Mouse (Mus musculus) myocyte (in vitro differentiated cells): ENCODE measurements at regions not wholly inside any gene's neighbourhood (a gene's known extent, or its start where the extent isn't known, plus 50 kb on each side); places are given as distances from the start of the nearest gene placed in this dataset.

Experiments
- MAX ChIP-seq: IDR thresholded peaks from one replicate; pipeline ENCODE4 v1.6.1; 2011; ENCODE audit warnings: low read depth, mild to moderate bottlenecking, control low read depth
- MYOD1 ChIP-seq, 3 experiments: IDR thresholded peaks; one replicate each; pipeline ENCODE4 v1.6.1; 2011; ENCODE audit warnings: control low read depth in 2 of 3, low read depth in 2 of 3, mild to moderate bottlenecking in 2 of 3, moderate library complexity in 1 of 3; ENCODE audit not compliant: insufficient read length in 2 of 3, control insufficient read depth in 1 of 3
- MYOG ChIP-seq, 3 experiments: IDR thresholded peaks; one replicate each; pipeline ENCODE4 v1.6.1; 2011; ENCODE audit warnings: control low read depth in 2 of 3, low read depth in 2 of 3, mild to moderate bottlenecking in 2 of 3; ENCODE audit not compliant: insufficient read length in 2 of 3, control insufficient read depth in 1 of 3, insufficient read depth in 1 of 3
- POLR2A ChIP-seq: IDR thresholded peaks from one replicate; pipeline ENCODE4 v1.6.1; 2011; ENCODE audit warnings: low read depth, mild to moderate bottlenecking, control low read depth, moderate library complexity; ENCODE audit not compliant: insufficient read length
- POLR2AphosphoS2 ChIP-seq: IDR thresholded peaks from one replicate; pipeline ENCODE4 v1.6.1; 2011; ENCODE audit warnings: low read depth, control low read depth; ENCODE audit not compliant: insufficient read length
- REST ChIP-seq: IDR thresholded peaks from one replicate; pipeline ENCODE4 v1.6.1; 2011; ENCODE audit warnings: mild to moderate bottlenecking, control low read depth, moderate library complexity; ENCODE audit not compliant: insufficient read depth, insufficient read length
- SRF ChIP-seq: IDR thresholded peaks from one replicate; pipeline ENCODE4 v1.6.1; 2011; ENCODE audit warnings: low read depth; ENCODE audit not compliant: control insufficient read depth, insufficient read length
- TCF12 ChIP-seq: IDR thresholded peaks from one replicate; pipeline ENCODE4 v1.6.1; 2011; ENCODE audit warnings: mild to moderate bottlenecking, control low read depth; ENCODE audit not compliant: poor library complexity, insufficient read depth, severe bottlenecking
- USF1 ChIP-seq: IDR thresholded peaks from one replicate; pipeline ENCODE4 v1.6.1; 2011; ENCODE audit warnings: low read depth, mild to moderate bottlenecking, control low read depth, moderate library complexity

DNA sequence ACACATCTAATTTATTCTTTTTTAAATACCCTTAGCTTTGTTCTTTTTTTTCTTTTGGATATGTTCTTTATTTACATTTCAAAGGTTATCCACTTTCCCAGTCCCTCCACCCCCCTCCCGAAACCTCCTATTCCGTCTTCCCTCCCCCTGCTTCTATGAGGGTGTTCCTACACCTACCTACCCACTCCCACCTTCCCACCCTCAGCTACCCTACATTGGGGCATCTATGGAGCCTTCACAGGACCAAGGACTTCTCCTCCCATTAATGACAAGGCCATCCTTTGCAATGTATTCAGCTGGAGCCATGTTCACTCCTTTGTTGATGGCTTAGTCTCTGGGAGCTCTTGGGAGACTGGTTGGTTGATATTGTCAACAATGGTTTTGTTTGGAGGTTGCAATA, 134.9 kb upstream of the App start:
- TF ChIP-seq MAX (no peak), POLR2A (no peak), POLR2AphosphoS2 (no peak), TCF12 (no peak), SRF (no peak), USF1 (no peak), MYOG (IDR thresholded peaks at IDR 0.05; ENCODE audit: control insufficient read depth in 1 of 3, insufficient read depth in 1 of 3, insufficient read length in 2 of 3, low read depth in 2 of 3) (no peak), MYOD1 (IDR thresholded peaks at IDR 0.05; ENCODE audit: control insufficient read depth in 1 of 3, insufficient read length in 2 of 3, low read depth in 2 of 3) (no peak), REST (no peak)
